Mouse (Mus musculus): Measurements from ENCODE around the gene Gimd1.

- TF ChIP-seq CTCF (IDR thresholded peaks at IDR 0.05; ENCODE audit: extremely low read depth, insufficient read length, insufficient replicate concordance, low read depth, low read length) (no peak), POLR2A (IDR thresholded peaks at IDR 0.05; ENCODE audit: low read depth, low read length) (no peak)
These were observed 54.8 kb downstream of the Gimd1 start, which contains the start of gene Aimp1 for GRCm38 (mm10) chr3:132684231-132684928.

All from small intestine, adult 2 months (tissue).